Mouse (Mus musculus): ENCODE data around the gene Prdm11.

DNA sequence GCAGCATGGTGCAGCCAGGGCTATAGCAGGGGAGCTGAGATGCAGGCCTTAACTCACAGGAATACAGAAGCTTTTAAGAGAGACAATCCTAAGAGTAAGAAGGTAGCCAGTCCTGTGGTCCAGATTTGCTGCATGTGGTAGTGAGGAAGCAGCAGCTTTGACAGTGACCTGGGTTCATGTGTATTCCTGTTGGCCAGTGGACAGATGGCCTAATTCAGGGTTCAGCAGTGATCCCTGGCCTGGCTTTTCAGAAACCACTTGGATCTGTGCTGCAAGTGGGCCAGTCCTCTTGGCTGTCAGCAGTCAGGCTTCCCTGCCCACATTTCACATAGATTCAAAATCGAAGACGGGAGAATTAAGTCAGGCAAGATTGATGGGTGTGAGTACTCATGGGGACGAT, 104.5 kb downstream of the Prdm11 start:
- TF ChIP-seq CTCF (IDR thresholded peaks at IDR 0.05; ENCODE audit: borderline replicate concordance, extremely low read depth, insufficient read depth, insufficient read length) (no peak), POLR2A (IDR thresholded peaks at IDR 0.05; ENCODE audit: borderline replicate concordance, extremely low read depth, insufficient read depth, insufficient read length, poor library complexity, severe bottlenecking) (no peak)

Measured in brain, embryonic 14.5 days (tissue).